Mouse (Mus musculus): Measurements from ENCODE around the gene Bloc1s1. TPM values are rescaled to one million over a fixed set of nuclear protein-coding genes. Genes with fewer than 3 reads are reported as not detected.

Gene Bloc1s1
- polyA plus RNA-seq, 1 experiment from 2014 or later = 265 TPM

DNA sequence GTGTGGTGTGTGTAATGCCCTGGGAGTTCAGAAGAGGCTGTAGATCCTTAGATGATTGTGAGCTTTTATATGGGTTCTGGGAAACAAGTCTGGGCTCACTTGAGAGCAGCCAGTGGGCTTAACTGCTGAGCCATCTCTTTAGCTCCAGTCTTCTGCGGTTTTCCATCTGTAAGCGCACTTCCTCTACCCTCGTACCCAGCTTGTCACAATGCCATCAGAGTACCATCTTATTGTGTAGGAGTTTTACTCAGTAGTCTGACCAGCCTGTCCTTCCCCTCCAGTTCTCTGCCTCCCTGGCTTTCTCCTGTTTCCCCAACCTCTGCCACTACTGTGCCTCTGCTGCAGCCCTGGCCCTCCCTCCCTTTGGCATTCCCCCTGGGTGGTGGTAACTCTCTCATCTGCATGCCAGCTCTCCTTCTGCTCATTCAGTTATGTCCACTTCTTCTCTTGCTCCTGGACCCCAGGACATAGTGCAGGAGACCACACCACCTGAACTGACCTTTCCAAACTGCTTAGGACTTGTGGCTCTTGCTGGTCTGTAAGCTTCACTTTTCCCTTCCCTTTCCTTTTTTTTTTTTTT is 21.3 kb downstream of the Bloc1s1 start:
- no peaks in the 10 kb centered on the region for H3K9me3 ChIP-seq (replicated peaks)
- H3K4me3 ChIP-seq (replicated peaks) = no peak overlapping the region
- H3K27me3 ChIP-seq (replicated peaks) = no peaks in the 10 kb centered on the region
- H3K36me3 ChIP-seq = no peaks in the 10 kb centered on the region
- WGBS = 85% methylated on average over 3 of the region's 3 CpGs
- no peak overlapping the region for H3K27ac ChIP-seq (replicated peaks)
- H3K4me1 ChIP-seq = no peaks in the 10 kb centered on the region
- H3K9ac ChIP-seq (replicated peaks) = no peak overlapping the region
- ATAC-seq (ENCODE audit: low FRiP score) = no peak
- H3K4me2 ChIP-seq = no peak overlapping the region

DNA sequence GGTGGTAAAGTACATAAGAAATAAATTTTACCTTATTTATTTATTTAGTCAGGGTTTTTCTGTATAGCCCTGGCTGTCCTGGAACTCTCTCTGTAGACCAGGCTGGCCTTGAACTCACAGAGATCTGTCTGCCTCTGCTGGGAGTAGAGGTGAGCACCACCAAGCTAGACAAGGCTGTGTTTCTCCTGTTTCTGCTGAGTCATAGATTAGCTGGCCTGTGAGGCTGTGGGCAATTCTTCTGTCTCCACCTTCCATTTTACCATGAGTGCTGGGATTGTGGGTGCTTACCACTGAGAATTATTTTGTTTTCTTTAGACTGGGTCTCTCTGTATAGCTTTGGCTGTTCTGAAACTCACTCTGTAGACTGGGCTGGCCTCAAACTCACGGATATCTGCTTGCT is 22.4 kb downstream of the Bloc1s1 start:
- no peaks in the 10 kb centered on the region for H3K36me3 ChIP-seq
- no peaks in the 10 kb centered on the region for H3K9me3 ChIP-seq (replicated peaks)
- no peak for ATAC-seq (ENCODE audit: low FRiP score)
- no peak overlapping the region for H3K27ac ChIP-seq (replicated peaks)
- peaks cover 7% of the 10 kb centered on the region for H3K27me3 ChIP-seq (replicated peaks)
- H3K4me3 ChIP-seq (replicated peaks) = no peak overlapping the region
- no peak overlapping the region for H3K9ac ChIP-seq (replicated peaks)
- H3K4me1 ChIP-seq = peaks cover 6% of the 10 kb centered on the region
- WGBS = 75% methylated on average over 1 of the region's 1 CpGs
- H3K4me2 ChIP-seq = no peak overlapping the region

DNA sequence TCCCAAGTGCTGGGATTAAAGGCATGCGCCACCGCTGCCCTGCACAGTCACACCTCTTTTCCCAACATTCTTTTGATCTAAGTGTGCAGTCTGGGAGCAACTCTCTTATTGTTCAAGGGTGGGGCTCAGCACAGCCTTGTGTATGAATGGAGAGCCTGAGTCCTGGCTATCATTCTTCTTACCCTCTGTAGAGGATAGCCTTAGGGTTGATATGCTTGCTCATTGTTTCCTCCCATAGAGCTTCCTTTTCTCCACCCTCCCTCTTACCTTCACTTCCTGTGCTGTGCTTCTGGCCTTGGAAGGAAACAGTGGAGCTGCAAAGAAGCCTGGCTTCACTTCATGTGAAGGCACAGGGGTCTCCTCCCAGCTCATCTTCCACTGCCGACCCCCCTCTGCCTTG is 23.1 kb downstream of the Bloc1s1 start, which contains the start of gene Cd63:
Gene Cd63, plus strand, starts transcription at position 292 of the 400 bp plus-strand sequence.
- no peaks in the 10 kb centered on the region for H3K9me3 ChIP-seq (replicated peaks)
- H3K4me3 ChIP-seq (replicated peaks) = no peak within 1 kb of the TSS
- H3K4me1 ChIP-seq = peaks cover 13% of the 10 kb centered on the region
- no peaks in the 10 kb centered on the region for H3K36me3 ChIP-seq
- ATAC-seq (ENCODE audit: low FRiP score) = no peak
- no peak within 1 kb of the TSS for H3K9ac ChIP-seq (replicated peaks)
- H3K27ac ChIP-seq (replicated peaks) = no peak within 1 kb of the TSS
- no peak within 1 kb of the TSS for H3K4me2 ChIP-seq
- WGBS = 90% methylated on average over 3 of the region's 3 CpGs
- peaks cover 14% of the 10 kb centered on the region for H3K27me3 ChIP-seq (replicated peaks)

DNA sequence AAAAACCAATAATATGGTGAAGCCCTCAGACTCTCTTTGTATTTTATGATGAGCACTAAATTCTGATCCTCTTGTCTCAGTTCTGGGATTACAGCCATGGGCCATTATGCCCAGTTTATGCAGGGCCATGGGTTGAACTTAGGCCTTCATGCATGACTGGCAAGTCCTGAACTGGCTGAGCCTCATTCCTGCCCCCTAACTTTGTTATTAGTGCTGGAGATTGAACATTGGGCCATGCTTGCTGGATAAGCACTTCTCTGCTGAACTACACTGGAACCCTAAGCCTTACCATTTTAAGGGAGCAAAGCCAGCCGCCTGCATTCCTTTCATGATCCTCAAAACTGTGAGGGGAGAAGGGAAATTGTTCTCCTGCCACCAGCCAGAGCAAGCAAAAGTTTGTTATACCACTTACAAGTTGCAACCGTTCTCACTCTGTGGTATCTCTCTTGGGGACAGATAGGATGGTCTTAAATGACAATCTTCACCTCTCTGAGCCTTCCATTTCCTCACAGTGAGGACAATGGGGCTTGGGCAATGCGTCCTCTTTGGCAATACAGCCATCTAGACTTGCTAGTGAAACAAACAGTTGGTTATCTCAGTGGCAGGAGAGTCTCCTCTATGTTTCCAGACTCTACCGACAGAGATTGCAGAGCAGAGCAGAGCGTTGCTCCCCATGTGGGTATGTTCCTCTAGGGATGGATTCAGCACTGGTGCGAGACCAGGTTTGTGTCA is 23.9 kb downstream of the Bloc1s1 start:
- H3K9me3 ChIP-seq (replicated peaks) = no peaks in the 10 kb centered on the region
- whole genome bisulfite sequencing = 86% methylated on average over 6 of the region's 6 CpGs
- ATAC-seq (ENCODE audit: low FRiP score) = no peak
- H3K9ac ChIP-seq (replicated peaks) = no peak overlapping the region
- peaks cover 19% of the 10 kb centered on the region for H3K4me1 ChIP-seq
- no peak overlapping the region for H3K4me2 ChIP-seq
- no peak overlapping the region for H3K4me3 ChIP-seq (replicated peaks)
- no peak overlapping the region for H3K27ac ChIP-seq (replicated peaks)
- no peaks in the 10 kb centered on the region for H3K36me3 ChIP-seq
- peaks cover 15% of the 10 kb centered on the region for H3K27me3 ChIP-seq (replicated peaks)

DNA sequence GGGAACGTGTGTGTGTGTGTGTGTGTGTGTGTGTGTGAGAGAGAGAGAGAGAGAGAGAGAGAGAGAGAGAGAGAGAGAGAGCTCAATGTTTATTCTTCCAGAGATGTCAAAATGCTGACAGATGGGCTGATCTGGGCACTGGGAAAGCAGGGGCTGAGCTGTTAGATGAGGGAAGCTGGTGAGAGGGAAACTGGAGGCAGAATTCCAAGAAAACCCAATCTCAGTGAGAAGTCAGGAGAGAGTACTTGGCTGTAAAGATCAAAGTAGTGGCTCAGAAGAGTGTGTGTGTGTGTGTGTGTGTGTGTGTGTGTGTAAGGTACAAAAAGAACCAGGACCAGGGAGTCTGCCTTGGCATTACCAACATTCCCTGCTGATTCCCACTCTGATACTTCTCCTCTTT is 26.3 kb downstream of the Bloc1s1 start:
- no peak for ATAC-seq (ENCODE audit: low FRiP score)
- no peak overlapping the region for H3K9ac ChIP-seq (replicated peaks)
- WGBS = 14% methylated on average over 1 of the region's 1 CpGs
- H3K27me3 ChIP-seq (replicated peaks) = peaks cover 15% of the 10 kb centered on the region
- H3K4me3 ChIP-seq (replicated peaks) = no peak overlapping the region
- H3K4me2 ChIP-seq = no peak overlapping the region
- H3K4me1 ChIP-seq = peaks cover 27% of the 10 kb centered on the region
- no peaks in the 10 kb centered on the region for H3K9me3 ChIP-seq (replicated peaks)
- H3K36me3 ChIP-seq = no peaks in the 10 kb centered on the region
- no peak overlapping the region for H3K27ac ChIP-seq (replicated peaks)

DNA sequence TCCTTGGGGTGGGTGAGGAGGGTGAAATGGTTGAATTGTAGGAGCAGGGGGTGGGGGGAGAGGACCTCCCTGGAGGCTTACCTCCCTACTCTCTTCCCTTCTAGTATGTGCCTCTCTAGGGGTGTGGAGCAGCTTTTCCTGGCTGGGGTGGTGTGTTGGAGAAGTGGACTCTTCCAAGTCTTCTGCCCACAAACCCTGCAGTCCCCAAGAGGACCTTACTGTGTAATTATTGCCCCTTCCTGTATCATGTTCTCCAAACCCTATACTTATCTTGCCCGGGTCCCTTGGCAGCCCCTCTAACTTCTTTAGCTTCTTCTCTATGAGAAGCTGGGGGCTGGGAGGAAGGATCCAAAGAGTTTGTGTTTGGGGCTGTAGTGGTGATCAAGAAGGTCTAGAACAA is 27.0 kb downstream of the Bloc1s1 start:
- no peaks in the 10 kb centered on the region for H3K36me3 ChIP-seq
- no peak for ATAC-seq (ENCODE audit: low FRiP score)
- H3K4me1 ChIP-seq = peaks cover 30% of the 10 kb centered on the region
- no peak overlapping the region for H3K27ac ChIP-seq (replicated peaks)
- 55% methylated on average over 1 of the region's 1 CpGs for WGBS
- peaks cover 15% of the 10 kb centered on the region for H3K27me3 ChIP-seq (replicated peaks)
- H3K4me2 ChIP-seq = peak overlapping the region; percentile 43
- H3K9ac ChIP-seq (replicated peaks) = no peak overlapping the region
- no peaks in the 10 kb centered on the region for H3K9me3 ChIP-seq (replicated peaks)
- H3K4me3 ChIP-seq (replicated peaks) = no peak overlapping the region

DNA sequence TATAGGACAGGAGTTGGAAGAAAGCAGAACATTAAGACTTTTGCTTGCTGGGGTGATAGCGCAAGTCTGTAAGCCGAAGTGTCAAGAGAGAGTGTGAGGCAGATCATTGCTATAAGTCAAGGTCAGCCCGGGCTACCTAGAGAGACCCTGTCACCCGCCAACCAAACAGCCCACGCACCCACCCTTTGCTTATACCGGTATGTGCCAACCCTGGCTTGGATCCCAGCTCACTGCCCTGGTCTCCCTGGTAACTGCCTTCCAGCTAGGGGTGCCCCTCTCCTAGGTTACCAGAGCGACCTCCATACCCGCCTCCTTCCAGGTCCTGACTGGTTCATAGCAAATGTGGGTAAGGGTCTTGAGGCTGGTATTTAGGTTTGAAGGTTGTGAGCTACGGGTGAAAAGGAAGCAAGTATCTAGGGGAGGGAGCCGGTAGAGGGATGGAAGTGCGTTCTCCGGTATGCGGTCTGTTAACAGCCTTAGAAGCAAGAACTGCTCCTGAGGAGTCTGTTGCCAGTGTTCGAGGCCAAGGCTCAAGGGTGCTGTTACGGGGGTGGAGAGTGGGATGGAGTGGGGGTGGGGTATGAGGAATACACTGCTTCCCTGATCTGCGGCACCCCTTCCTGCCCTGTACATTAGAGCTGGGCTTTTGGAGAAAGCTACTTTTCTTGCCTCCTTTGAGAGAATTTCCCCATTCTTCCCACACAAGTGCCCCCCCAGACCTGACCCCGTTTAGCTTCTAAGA is 27.7 kb downstream of the Bloc1s1 start:
- H3K27ac ChIP-seq (replicated peaks) = peak overlapping the region; percentile 63
- ATAC-seq (ENCODE audit: low FRiP score) = peak; percentile 55; the same call in 1 of the 2 replicates

DNA sequence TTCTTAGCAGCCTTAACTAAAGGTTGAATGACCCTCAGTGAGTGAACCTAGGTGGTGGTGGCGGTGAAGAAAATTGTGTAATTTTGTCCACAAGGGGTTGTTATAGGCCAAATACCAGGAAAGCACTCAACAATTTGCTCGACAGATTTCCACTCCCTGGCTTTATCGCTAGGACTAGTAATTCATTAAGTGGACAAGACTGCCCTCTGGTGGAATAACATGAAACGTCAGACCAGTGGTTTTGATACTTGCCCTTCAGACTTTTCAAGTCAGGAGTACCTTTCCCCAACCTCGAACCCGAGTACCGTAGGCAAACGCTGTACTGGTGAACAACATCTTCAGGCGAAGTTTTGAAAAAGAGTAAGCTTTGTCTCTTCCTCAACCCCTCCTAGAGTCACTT is 28.4 kb downstream of the Bloc1s1 start:
- Histone ChIP-seq H3K4me1 (peaks cover 35% of the 10 kb centered on the region), H3K27me3 (replicated peaks) (peaks cover 15% of the 10 kb centered on the region), H3K27ac (replicated peaks) (peak overlapping the region; percentile 49), H3K9me3 (replicated peaks) (no peaks in the 10 kb centered on the region), H3K4me3 (replicated peaks) (peak overlapping the region; percentile 16; the same call in 1 of the 2 replicates), H3K4me2 (peak overlapping the region; percentile 43), H3K36me3 (no peaks in the 10 kb centered on the region), H3K9ac (replicated peaks) (no peak overlapping the region)
- WGBS = under 1% methylated on average over 9 of the region's 9 CpGs
- 0 out of 2 replicates have a peak, but pooled peaks have one; percentile 12 for ATAC-seq (ENCODE audit: low FRiP score)

More for the DNA sequence above, 27.7 kb downstream of the Bloc1s1 start:
- Histone ChIP-seq H3K4me3 (replicated peaks) (peak overlapping the region; percentile 16), H3K4me2 (peak overlapping the region; percentile 43), H3K9me3 (replicated peaks) (no peaks in the 10 kb centered on the region), H3K9ac (replicated peaks) (0 out of 2 replicates have a peak overlapping the region, but pooled peaks have one; percentile 10), H3K27me3 (replicated peaks) (peaks cover 15% of the 10 kb centered on the region), H3K36me3 (no peaks in the 10 kb centered on the region), H3K4me1 (peaks cover 30% of the 10 kb centered on the region)
- WGBS = 4% methylated on average over 17 of the region's 17 CpGs

DNA sequence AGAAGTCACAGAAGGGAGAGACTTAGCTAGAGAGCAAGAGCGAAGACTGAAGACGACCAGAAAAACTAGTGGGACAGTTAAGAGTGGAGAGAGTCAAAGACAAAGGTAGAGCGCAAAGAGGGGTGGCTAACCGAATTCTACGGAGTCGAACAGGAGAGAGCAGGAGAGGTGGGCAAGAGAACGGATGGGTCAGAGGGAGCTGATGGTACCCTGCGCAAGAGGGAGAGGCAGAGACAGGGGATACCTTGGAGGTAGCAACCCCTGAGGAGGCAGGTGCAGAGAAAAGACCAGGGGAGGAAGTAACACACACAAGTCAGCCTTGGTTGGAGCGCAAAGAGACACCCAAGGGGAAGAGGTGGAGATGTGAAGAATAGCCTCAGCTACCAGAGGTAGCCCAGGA is 31.6 kb downstream of the Bloc1s1 start:
- under 1% methylated on average over 9 of the region's 9 CpGs for WGBS
- peak; percentile 14 for ATAC-seq (ENCODE audit: low FRiP score)
- peak overlapping the region; percentile 84 for H3K4me2 ChIP-seq
- no peaks in the 10 kb centered on the region for H3K9me3 ChIP-seq (replicated peaks)
- peaks cover 15% of the 10 kb centered on the region for H3K27me3 ChIP-seq (replicated peaks)
- peaks cover 9% of the 10 kb centered on the region for H3K36me3 ChIP-seq
- peak overlapping the region; percentile 95 for H3K27ac ChIP-seq (replicated peaks)
- peaks cover 63% of the 10 kb centered on the region for H3K4me1 ChIP-seq
- peak overlapping the region; percentile 85 for H3K9ac ChIP-seq (replicated peaks)
- peak overlapping the region; percentile 68 for H3K4me3 ChIP-seq (replicated peaks)

DNA sequence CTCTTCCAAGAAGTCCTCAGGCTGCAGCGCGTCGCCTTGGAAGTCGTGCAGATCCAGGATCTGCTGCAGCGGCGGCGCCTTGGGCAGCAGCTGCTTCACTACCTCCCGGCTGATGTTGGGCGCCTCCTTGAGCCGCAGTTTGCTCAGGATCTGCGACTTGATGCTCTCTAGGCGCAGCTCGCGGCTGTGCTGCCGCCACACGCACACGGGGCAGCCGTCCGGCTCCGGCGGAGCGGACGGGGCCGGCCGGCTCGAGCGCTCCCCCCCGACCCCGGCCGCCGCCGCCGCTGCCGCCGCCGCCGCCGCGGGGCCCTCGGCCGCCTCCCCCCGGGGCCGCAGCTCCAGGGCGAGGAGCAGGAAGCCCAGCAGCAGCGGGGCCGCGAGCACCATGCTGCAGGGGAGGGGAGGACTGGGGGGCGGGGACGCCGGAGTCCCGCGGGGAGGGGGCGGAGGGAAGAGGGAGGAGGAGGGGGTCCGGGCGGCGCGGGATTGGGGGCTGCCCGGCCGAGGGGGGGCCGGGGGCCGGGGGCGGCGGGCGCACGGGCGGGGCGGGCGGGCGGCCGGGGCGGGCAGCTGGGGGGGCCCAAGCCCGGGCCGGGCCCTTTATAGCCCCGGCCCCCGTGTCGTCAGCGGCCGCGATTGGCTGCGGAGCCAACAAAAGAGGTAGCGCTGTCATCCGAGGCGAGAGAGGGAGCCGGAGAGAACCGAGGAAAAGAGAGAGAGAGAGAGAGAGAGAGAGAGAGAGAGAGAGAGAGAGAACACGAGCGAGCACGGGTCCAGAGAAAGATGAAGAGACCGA is 32.3 kb downstream of the Bloc1s1 start, which contains the start of gene Gdf11:
Gene Gdf11, minus strand, starts transcription at position 423 of the 799 bp plus-strand sequence.
- Histone ChIP-seq H3K9ac (replicated peaks) (peak within 1 kb of the TSS; percentile 85), H3K27me3 (replicated peaks) (peaks cover 9% of the 10 kb centered on the region), H3K36me3 (peaks cover 10% of the 10 kb centered on the region), H3K27ac (replicated peaks) (peak within 1 kb of the TSS; percentile 95), H3K9me3 (replicated peaks) (no peaks in the 10 kb centered on the region), H3K4me3 (replicated peaks) (peak within 1 kb of the TSS; percentile 68), H3K4me1 (peaks cover 58% of the 10 kb centered on the region), H3K4me2 (peak within 1 kb of the TSS; percentile 84)
- WGBS = under 1% methylated on average over 52 of the region's 89 CpGs
- ATAC-seq (ENCODE audit: low FRiP score) = peak; percentile 85

All from neural tube, embryonic 15.5 days (tissue).